Mouse (Mus musculus): ENCODE measurements around the gene Tmem136. TPM values are rescaled to one million over a fixed set of nuclear protein-coding genes. Genes with fewer than 3 reads are reported as not detected.
A peak's percentile ranks its signal among the peaks of the same experiment; 100 is the strongest.

Tmem136 gene
- polyA plus RNA-seq, 1 experiment: 2.5 TPM

- H3K4me1 ChIP-seq (ENCODE audit: control insufficient read depth, insufficient read depth, insufficient read length, low read length): peaks cover 13% of the 10 kb centered on the region
- H3K4me3 ChIP-seq (ENCODE audit: insufficient read depth, low read depth, low read length): peak overlapping the region; percentile 92
- peak overlapping the region; percentile 68 for H3K27ac ChIP-seq (replicated peaks; ENCODE audit: low read depth, low read length)
Measured at GRCm38 (mm10) chr9:43103675-43104299, 12.6 kb downstream of the Tmem136 start.

GRCm38 (mm10) chr9:43102931-43103330 lies 13.4 kb downstream of the Tmem136 start:
- Histone ChIP-seq H3K4me1 (ENCODE audit: control insufficient read depth, insufficient read depth, insufficient read length, low read length) (peaks cover 12% of the 10 kb centered on the region), H3K27ac (replicated peaks; ENCODE audit: low read depth, low read length) (peak overlapping the region; percentile 46), H3K4me3 (ENCODE audit: insufficient read depth, low read depth, low read length) (peak overlapping the region; percentile 48)

GRCm38 (mm10) chr9:43101936-43102595 lies 14.3 kb downstream of the Tmem136 start:
- peak overlapping the region; percentile 26 for H3K4me3 ChIP-seq (ENCODE audit: insufficient read depth, low read depth, low read length)
- H3K27ac ChIP-seq (replicated peaks; ENCODE audit: low read depth, low read length): peak overlapping the region; percentile 35
- H3K4me1 ChIP-seq (ENCODE audit: control insufficient read depth, insufficient read depth, insufficient read length, low read length): peaks cover 13% of the 10 kb centered on the region

GRCm38 (mm10) chr9:43098922-43099321 lies 17.4 kb downstream of the Tmem136 start:
- H3K27ac ChIP-seq (replicated peaks; ENCODE audit: low read depth, low read length): no peak overlapping the region
- no peak overlapping the region for H3K4me3 ChIP-seq (ENCODE audit: insufficient read depth, low read depth, low read length)

GRCm38 (mm10) chr9:43097801-43098557 lies 18.4 kb downstream of the Tmem136 start:
- no peak overlapping the region for H3K27ac ChIP-seq (replicated peaks; ENCODE audit: low read depth, low read length)
- H3K4me3 ChIP-seq (ENCODE audit: insufficient read depth, low read depth, low read length): no peak overlapping the region
- peaks cover 31% of the 10 kb centered on the region for H3K4me1 ChIP-seq (ENCODE audit: control insufficient read depth, insufficient read depth, insufficient read length, low read length)

More at GRCm38 (mm10) chr9:43098922-43099321, 17.4 kb downstream of the Tmem136 start:
- peaks cover 29% of the 10 kb centered on the region for H3K4me1 ChIP-seq (ENCODE audit: control insufficient read depth, insufficient read depth, insufficient read length, low read length)

- H3K27ac ChIP-seq (replicated peaks; ENCODE audit: low read depth, low read length): no peak overlapping the region
- peaks cover 30% of the 10 kb centered on the region for H3K4me1 ChIP-seq (ENCODE audit: control insufficient read depth, insufficient read depth, insufficient read length, low read length)
- H3K4me3 ChIP-seq (ENCODE audit: insufficient read depth, low read depth, low read length): no peak overlapping the region
Measured at GRCm38 (mm10) chr9:43096337-43096736, 20.0 kb downstream of the Tmem136 start.

- Histone ChIP-seq H3K4me1 (ENCODE audit: control insufficient read depth, insufficient read depth, insufficient read length, low read length) (peaks cover 26% of the 10 kb centered on the region), H3K27ac (replicated peaks; ENCODE audit: low read depth, low read length) (no peak overlapping the region), H3K4me3 (ENCODE audit: insufficient read depth, low read depth, low read length) (no peak overlapping the region)
Measured at GRCm38 (mm10) chr9:43094828-43095227, 21.5 kb downstream of the Tmem136 start.

- H3K27ac ChIP-seq (replicated peaks; ENCODE audit: low read depth, low read length): no peak overlapping the region
- peaks cover 29% of the 10 kb centered on the region for H3K4me1 ChIP-seq (ENCODE audit: control insufficient read depth, insufficient read depth, insufficient read length, low read length)
- no peak overlapping the region for H3K4me3 ChIP-seq (ENCODE audit: insufficient read depth, low read depth, low read length)
Measured at GRCm38 (mm10) chr9:43093803-43094202, 22.6 kb downstream of the Tmem136 start.

- Histone ChIP-seq H3K4me3 (ENCODE audit: insufficient read depth, low read depth, low read length) (no peak overlapping the region), H3K4me1 (ENCODE audit: control insufficient read depth, insufficient read depth, insufficient read length, low read length) (peaks cover 34% of the 10 kb centered on the region), H3K27ac (replicated peaks; ENCODE audit: low read depth, low read length) (no peak overlapping the region; the same call in 1 of the 2 replicates)
Measured at GRCm38 (mm10) chr9:43085686-43086285, 30.6 kb downstream of the Tmem136 start.

GRCm38 (mm10) chr9:43084496-43085362 lies 31.6 kb downstream of the Tmem136 start:
- Histone ChIP-seq H3K4me1 (ENCODE audit: control insufficient read depth, insufficient read depth, insufficient read length, low read length) (peaks cover 38% of the 10 kb centered on the region), H3K4me3 (ENCODE audit: insufficient read depth, low read depth, low read length) (no peak overlapping the region), H3K27ac (replicated peaks; ENCODE audit: low read depth, low read length) (no peak overlapping the region)

- Histone ChIP-seq H3K4me1 (ENCODE audit: control insufficient read depth, insufficient read depth, insufficient read length, low read length) (peaks cover 35% of the 10 kb centered on the region), H3K27ac (replicated peaks; ENCODE audit: low read depth, low read length) (no peak overlapping the region), H3K4me3 (ENCODE audit: insufficient read depth, low read depth, low read length) (no peak overlapping the region)
Measured at GRCm38 (mm10) chr9:43083441-43084055, 32.8 kb downstream of the Tmem136 start.

GRCm38 (mm10) chr9:43078711-43079110 lies 37.7 kb downstream of the Tmem136 start:
- Histone ChIP-seq H3K27ac (replicated peaks; ENCODE audit: low read depth, low read length) (no peak overlapping the region), H3K4me1 (ENCODE audit: control insufficient read depth, insufficient read depth, insufficient read length, low read length) (peaks cover 24% of the 10 kb centered on the region), H3K4me3 (ENCODE audit: insufficient read depth, low read depth, low read length) (no peak overlapping the region)

GRCm38 (mm10) chr9:43076163-43076562 lies 40.2 kb downstream of the Tmem136 start:
- Histone ChIP-seq H3K27ac (replicated peaks; ENCODE audit: low read depth, low read length) (no peak overlapping the region), H3K4me3 (ENCODE audit: insufficient read depth, low read depth, low read length) (no peak overlapping the region), H3K4me1 (ENCODE audit: control insufficient read depth, insufficient read depth, insufficient read length, low read length) (peaks cover 27% of the 10 kb centered on the region)

- Histone ChIP-seq H3K27ac (replicated peaks; ENCODE audit: low read depth, low read length) (no peak overlapping the region), H3K4me1 (ENCODE audit: control insufficient read depth, insufficient read depth, insufficient read length, low read length) (peaks cover 23% of the 10 kb centered on the region), H3K4me3 (ENCODE audit: insufficient read depth, low read depth, low read length) (no peak overlapping the region)
Measured at GRCm38 (mm10) chr9:43074611-43075010, 41.8 kb downstream of the Tmem136 start.

Data from brown adipose tissue, adult 24 weeks (tissue).